Mouse (Mus musculus): ENCODE data around the gene Drd5. TPM values are rescaled to one million over a fixed set of nuclear protein-coding genes. Genes with fewer than 3 reads are reported as not detected.

Gene Drd5
- polyA plus RNA-seq, 1 experiment = not detected

DNA sequence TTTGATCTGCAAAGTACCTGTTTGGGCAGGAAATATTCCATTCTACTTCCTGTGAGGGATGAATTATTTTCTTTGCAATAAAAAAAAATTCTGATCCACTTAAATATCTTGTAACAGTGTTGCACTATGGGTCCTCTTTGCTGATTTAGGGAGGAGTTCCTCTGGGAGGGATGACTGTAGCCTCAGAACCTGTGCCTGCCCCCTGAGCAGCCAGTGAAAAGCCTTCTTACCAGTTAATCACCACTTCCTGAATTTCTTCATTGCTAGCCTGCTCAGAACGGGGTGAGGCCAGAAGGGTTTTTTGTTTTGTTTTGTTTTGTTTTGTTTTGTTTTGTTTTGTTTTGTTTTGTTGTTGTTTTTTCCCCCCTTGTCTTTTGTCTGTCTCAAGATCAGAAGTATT, 39.1 kb upstream of the Drd5 start:
- Histone ChIP-seq H3K4me1 (ENCODE audit: control insufficient read depth, insufficient read depth, low read length) (no peaks in the 10 kb centered on the region; the same call in 1 of the 2 replicates), H3K27ac (ENCODE audit: control insufficient read depth, insufficient read depth, low read depth, low read length, poor library complexity) (no peak overlapping the region), H3K4me3 (replicated peaks; ENCODE audit: control insufficient read depth, low read depth, low read length) (no peak overlapping the region)
- TF ChIP-seq CTCF (IDR thresholded peaks at IDR 0.05; ENCODE audit: control insufficient read depth, insufficient read depth, low read length) (no peak), POLR2A (IDR thresholded peaks at IDR 0.05; ENCODE audit: borderline replicate concordance, control insufficient read depth, low read depth, low read length) (no peak)
- 4% methylated on average over 1 of the region's 1 CpGs for WGBS

DNA sequence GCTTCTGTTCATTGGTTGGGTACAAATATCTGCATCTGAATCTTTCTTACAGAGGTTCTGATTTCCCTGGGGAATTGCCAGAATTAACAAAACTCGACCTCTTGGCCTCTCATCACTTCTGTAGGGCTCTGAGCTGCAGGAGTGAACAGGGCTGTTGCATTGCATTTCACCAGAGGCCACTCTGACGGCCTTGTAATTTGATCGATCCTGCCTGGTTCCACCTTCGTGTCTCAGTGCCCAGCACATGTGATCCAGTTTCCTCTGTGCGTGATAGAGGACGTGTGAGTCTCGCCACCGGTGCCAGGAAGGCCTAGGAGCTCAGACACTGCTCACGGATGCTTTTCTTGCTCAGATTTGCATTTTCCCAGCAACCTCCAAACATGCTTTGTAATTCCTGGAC, 33.4 kb upstream of the Drd5 start:
- no peaks in the 10 kb centered on the region for H3K4me1 ChIP-seq (ENCODE audit: control insufficient read depth, insufficient read depth, low read length)
- H3K27ac ChIP-seq (ENCODE audit: control insufficient read depth, insufficient read depth, low read depth, low read length, poor library complexity) = no peak overlapping the region
- no peak overlapping the region for H3K4me3 ChIP-seq (replicated peaks; ENCODE audit: control insufficient read depth, low read depth, low read length)
- WGBS = 72% methylated on average over 9 of the region's 9 CpGs
- TF ChIP-seq POLR2A (IDR thresholded peaks at IDR 0.05; ENCODE audit: borderline replicate concordance, control insufficient read depth, low read depth, low read length) (no peak), CTCF (IDR thresholded peaks at IDR 0.05; ENCODE audit: control insufficient read depth, insufficient read depth, low read length) (no peak)

DNA sequence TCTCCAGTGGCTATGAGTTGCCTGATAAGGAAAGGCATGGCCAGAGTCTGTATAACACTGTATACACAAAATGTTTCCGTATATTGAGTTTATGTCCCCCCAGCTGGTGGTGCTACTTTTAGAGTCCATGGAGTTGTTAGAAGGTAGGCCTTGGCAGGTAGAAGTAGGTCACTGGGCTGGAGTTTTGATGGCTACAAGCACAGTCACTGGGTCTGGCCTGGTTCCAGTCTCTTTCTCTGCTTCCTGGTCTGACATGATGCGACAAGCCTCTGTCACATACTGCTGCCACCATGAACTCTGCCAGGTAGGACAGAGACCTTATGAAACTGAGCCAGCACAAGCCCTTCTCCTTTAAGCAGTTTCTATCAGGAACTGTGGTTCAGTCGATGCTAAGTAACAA, 30.7 kb upstream of the Drd5 start:
- no peak overlapping the region for H3K4me3 ChIP-seq (replicated peaks; ENCODE audit: control insufficient read depth, low read depth, low read length)
- 77% methylated on average over 3 of the region's 3 CpGs for WGBS
- H3K4me1 ChIP-seq (ENCODE audit: control insufficient read depth, insufficient read depth, low read length) = no peaks in the 10 kb centered on the region
- TF ChIP-seq POLR2A (IDR thresholded peaks at IDR 0.05; ENCODE audit: borderline replicate concordance, control insufficient read depth, low read depth, low read length) (no peak), CTCF (IDR thresholded peaks at IDR 0.05; ENCODE audit: control insufficient read depth, insufficient read depth, low read length) (no peak)
- no peak overlapping the region for H3K27ac ChIP-seq (ENCODE audit: control insufficient read depth, insufficient read depth, low read depth, low read length, poor library complexity)

DNA sequence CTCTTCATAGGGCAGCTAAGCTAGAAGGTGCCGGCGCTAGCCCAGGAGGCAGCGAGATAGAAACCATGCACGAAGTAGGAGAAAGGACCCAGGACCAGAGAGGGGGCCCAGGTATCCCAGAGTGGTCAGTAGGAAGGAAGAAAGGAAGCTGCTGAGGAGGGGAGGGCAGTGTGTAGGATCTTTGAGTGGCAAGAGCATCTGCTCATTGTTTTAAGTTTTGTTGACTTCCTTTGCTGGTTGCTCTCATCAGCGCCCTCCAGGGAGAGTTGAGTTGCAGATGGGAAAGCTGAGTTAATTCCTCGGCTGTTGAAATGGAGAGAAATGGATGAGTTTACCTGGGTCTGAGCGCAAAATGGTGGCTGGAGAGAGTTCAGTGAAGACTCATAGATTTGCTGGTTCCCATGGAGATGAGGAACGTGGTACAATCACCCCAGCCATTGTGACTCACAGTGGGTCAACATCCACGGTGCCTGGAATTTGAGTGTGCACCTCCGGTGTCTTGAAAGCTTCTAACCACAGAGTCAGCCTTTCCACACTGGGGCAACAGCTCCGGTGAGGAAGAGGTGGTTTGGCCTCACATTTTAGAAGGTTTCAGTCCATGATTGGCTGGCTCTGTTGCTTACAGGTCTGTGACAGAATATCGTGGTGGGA, 17.3 kb upstream of the Drd5 start:
- no peaks in the 10 kb centered on the region for H3K4me1 ChIP-seq (ENCODE audit: control insufficient read depth, insufficient read depth, low read length)
- H3K4me3 ChIP-seq (replicated peaks; ENCODE audit: control insufficient read depth, low read depth, low read length) = no peak overlapping the region
- TF ChIP-seq POLR2A (IDR thresholded peaks at IDR 0.05; ENCODE audit: borderline replicate concordance, control insufficient read depth, low read depth, low read length) (no peak), CTCF (IDR thresholded peaks at IDR 0.05; ENCODE audit: control insufficient read depth, insufficient read depth, low read length) (no peak)
- WGBS = 79% methylated on average over 12 of the region's 12 CpGs
- no peak overlapping the region for H3K27ac ChIP-seq (ENCODE audit: control insufficient read depth, insufficient read depth, low read depth, low read length, poor library complexity)

DNA sequence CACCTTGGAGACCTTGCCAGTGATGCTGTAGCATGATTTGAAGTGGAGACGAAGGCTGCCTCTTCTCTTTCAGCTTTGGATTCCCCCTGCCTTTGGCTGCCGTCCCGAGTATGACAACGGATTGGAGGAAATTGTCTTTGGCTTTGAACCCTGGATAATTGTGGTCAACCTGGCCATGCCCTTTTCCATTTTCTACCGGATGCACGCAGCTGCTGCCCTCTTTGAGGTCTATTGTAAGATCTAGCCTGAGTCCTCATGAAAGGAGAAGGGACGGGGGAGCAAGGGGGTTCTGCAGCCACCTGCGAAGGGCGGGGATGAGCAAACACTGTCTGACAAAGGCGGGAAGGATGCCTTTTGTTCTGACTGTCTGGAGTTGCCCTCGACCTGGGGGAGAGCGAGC, 16.5 kb upstream of the Drd5 start:
- no peak overlapping the region for H3K4me3 ChIP-seq (replicated peaks; ENCODE audit: control insufficient read depth, low read depth, low read length)
- 55% methylated on average over 12 of the region's 12 CpGs for WGBS
- no peaks in the 10 kb centered on the region for H3K4me1 ChIP-seq (ENCODE audit: control insufficient read depth, insufficient read depth, low read length)
- H3K27ac ChIP-seq (ENCODE audit: control insufficient read depth, insufficient read depth, low read depth, low read length, poor library complexity) = no peak overlapping the region
- no peak for TF ChIP-seq CTCF (IDR thresholded peaks at IDR 0.05; ENCODE audit: control insufficient read depth, insufficient read depth, low read length)
- TF ChIP-seq POLR2A (IDR thresholded peaks at IDR 0.05; ENCODE audit: borderline replicate concordance, control insufficient read depth, low read depth, low read length) = no peak

DNA sequence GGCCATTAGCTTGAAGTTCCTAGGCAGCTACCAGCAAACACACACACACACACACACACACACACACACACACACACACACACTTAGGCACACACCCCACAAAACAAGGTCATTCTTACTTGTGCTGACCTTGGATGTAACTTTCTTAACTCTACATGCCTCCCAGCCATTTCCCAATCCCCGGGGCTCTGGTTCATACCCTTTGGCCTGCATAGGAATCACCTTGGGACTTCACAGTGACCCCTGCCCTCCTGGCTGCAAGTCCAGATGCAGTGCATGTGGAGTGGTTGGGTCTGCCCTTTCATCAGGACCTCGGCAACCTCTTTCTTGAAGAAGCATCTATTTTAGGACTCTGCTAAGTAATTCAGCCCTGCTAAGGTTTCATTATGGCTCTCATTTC, 13.9 kb upstream of the Drd5 start:
- WGBS = 66% methylated on average over 2 of the region's 2 CpGs
- H3K4me3 ChIP-seq (replicated peaks; ENCODE audit: control insufficient read depth, low read depth, low read length) = no peak overlapping the region
- H3K27ac ChIP-seq (ENCODE audit: control insufficient read depth, insufficient read depth, low read depth, low read length, poor library complexity) = no peak overlapping the region
- TF ChIP-seq CTCF (IDR thresholded peaks at IDR 0.05; ENCODE audit: control insufficient read depth, insufficient read depth, low read length) (no peak), POLR2A (IDR thresholded peaks at IDR 0.05; ENCODE audit: borderline replicate concordance, control insufficient read depth, low read depth, low read length) (no peak)
- H3K4me1 ChIP-seq (ENCODE audit: control insufficient read depth, insufficient read depth, low read length) = no peaks in the 10 kb centered on the region

DNA sequence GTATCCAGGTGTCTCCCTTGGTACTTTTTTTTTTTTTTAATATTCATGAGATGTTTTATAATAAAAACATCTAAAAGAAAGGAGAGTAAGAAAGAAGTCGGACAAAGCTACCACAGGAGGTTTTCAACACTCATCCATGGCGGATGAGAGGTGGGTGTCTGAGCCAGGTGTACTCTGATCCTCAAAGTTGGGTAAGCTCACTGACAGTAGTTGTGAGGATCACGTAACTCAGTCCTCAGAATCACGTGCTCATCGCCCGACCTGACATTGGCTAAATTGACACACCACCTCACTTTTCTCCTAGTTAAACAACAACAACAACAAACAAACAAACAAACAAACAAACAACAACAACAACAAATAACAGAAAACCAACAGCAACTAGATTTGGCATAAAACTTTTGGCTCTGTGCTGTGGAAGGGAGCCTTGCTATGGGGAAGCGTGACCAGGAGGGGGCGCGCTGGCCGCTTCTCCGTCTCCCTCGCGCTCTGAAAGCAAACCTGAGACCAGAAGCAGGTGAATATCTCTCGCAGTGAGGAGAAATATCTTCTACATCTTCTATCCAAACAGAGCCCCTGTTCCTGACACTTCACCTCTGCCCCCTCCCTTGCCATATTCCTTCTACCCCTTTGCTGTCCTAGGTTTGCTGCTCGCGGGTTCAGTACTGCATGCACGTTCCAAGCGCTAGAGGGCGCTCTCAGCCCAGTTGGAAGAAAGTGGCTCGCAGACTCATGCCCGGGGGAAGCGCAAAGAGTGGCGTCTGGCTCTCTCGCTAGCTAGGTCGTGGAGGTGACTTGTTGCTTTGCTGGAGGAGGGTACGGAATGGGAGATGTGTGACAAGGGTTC, 11.7 kb upstream of the Drd5 start:
- Histone ChIP-seq H3K27ac (ENCODE audit: control insufficient read depth, insufficient read depth, low read depth, low read length, poor library complexity) (no peak overlapping the region), H3K4me3 (replicated peaks; ENCODE audit: control insufficient read depth, low read depth, low read length) (peak overlapping the region; percentile 23), H3K4me1 (ENCODE audit: control insufficient read depth, insufficient read depth, low read length) (no peaks in the 10 kb centered on the region)
- TF ChIP-seq POLR2A (IDR thresholded peaks at IDR 0.05; ENCODE audit: borderline replicate concordance, control insufficient read depth, low read depth, low read length) (no peak), CTCF (IDR thresholded peaks at IDR 0.05; ENCODE audit: control insufficient read depth, insufficient read depth, low read length) (peak; percentile 96)
- 12% methylated on average over 26 of the region's 26 CpGs for WGBS

DNA sequence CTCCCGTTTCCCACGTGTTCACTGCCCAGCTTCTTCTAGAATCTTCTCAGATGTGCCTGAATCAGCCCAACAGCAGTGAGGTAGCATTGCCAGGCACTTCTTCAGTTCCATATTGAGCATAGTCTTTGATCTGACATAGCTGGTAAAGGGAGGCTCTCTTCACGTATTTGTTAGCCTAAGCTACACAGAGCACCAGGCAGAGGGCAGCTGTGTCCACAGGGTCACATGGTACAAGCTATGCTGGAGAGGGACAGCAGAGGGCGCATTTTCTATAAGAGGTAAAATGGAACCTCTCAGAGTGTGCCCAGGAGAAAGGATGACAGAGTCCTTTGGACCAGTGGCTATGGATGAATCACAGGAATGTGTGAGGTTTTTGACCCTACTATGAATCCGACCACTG, 10.3 kb upstream of the Drd5 start:
- no peak overlapping the region for H3K27ac ChIP-seq (ENCODE audit: control insufficient read depth, insufficient read depth, low read depth, low read length, poor library complexity)
- no peaks in the 10 kb centered on the region for H3K4me1 ChIP-seq (ENCODE audit: control insufficient read depth, insufficient read depth, low read length)
- TF ChIP-seq CTCF (IDR thresholded peaks at IDR 0.05; ENCODE audit: control insufficient read depth, insufficient read depth, low read length) (peak; percentile 66), POLR2A (IDR thresholded peaks at IDR 0.05; ENCODE audit: borderline replicate concordance, control insufficient read depth, low read depth, low read length) (no peak)
- WGBS = 41% methylated on average over 5 of the region's 5 CpGs
- no peak overlapping the region for H3K4me3 ChIP-seq (replicated peaks; ENCODE audit: control insufficient read depth, low read depth, low read length)
